Mouse (Mus musculus) kidney, embryonic 15.5 days (tissue): ENCODE data around the gene Gstt1. TPM values are rescaled to one million over a fixed set of nuclear protein-coding genes. Genes with fewer than 3 reads are reported as not detected.

Source experiments
- ATAC-seq: fragments of 200-750 bp; cut with Nextera tagmentation; replicated peaks from 2 replicates; pipeline ENCODE4 v1.8.0; 2017; ENCODE audit warnings: moderate TSS enrichment; ENCODE audit not compliant: low FRiP score
- H3K27ac ChIP-seq: fragments of 300-500 bp; sonication (generic); 2 replicates; pipeline ENCODE4 v1.5.1; 2015; ENCODE audit warnings: mild to moderate bottlenecking, inconsistent platforms
- H3K27me3 ChIP-seq: fragments of 300-500 bp; sonication (generic); 2 replicates; pipeline ENCODE4 v1.6.1; 2015; ENCODE audit warnings: inconsistent platforms
- H3K36me3 ChIP-seq: fragments of 300-500 bp; sonication (generic); 2 replicates; pipeline ENCODE4 v1.6.1; 2015; ENCODE audit warnings: inconsistent platforms
- H3K4me1 ChIP-seq: fragments of 300-500 bp; sonication (generic); 2 replicates; pipeline ENCODE4 v1.6.1; 2015; ENCODE audit warnings: inconsistent platforms
- H3K4me2 ChIP-seq: fragments of 300-500 bp; sonication (generic); 2 replicates; pipeline ENCODE4 v1.6.1; 2015; ENCODE audit warnings: moderate library complexity, mild to moderate bottlenecking, inconsistent platforms
- H3K4me3 ChIP-seq: fragments of 300-500 bp; sonication (generic); replicated peaks from 2 replicates; pipeline ENCODE4 v1.5.1; 2015; ENCODE audit warnings: mild to moderate bottlenecking, inconsistent platforms
- H3K9ac ChIP-seq: fragments of 300-500 bp; sonication (generic); 2 replicates; pipeline ENCODE4 v1.6.1; 2015; ENCODE audit warnings: mild to moderate bottlenecking, inconsistent platforms
- H3K9me3 ChIP-seq: fragments of 300-500 bp; sonication (generic); replicated peaks from 2 replicates; pipeline ENCODE4 v1.6.1; 2016; ENCODE audit warnings: inconsistent platforms
- WGBS: fragments of 180-500 bp; shearing (Covaris S2); methylation state at CpG from one replicate; pipeline ENCODE4 v1.1.7; 2015; ENCODE audit warnings: mixed read lengths; 5-methylcytosine and 5-hydroxymethylcytosine counted together
- polyA plus RNA-seq: library from polyadenylated mRNA; unstranded; fragments of >200 nt; fragmentation: Nextera tagmentation; extraction: Ambion mirVana; gene quantifications from 2 replicates; pipeline ENCODE4 v1.2.1, GENCODE M21; 2015

Gstt1 gene
- polyA plus RNA-seq, 1 experiment from 2014 or later = 15.8 TPM

- peak overlapping the region; percentile 85 for H3K4me2 ChIP-seq
- H3K27me3 ChIP-seq = peaks cover 11% of the 10 kb centered on the region; the same call in 1 of the 2 replicates
- peak overlapping the region; percentile 49 for H3K4me3 ChIP-seq
- 0 out of 2 replicates have a peak overlapping the region, but pooled peaks have one; percentile 27 for H3K27ac ChIP-seq
- H3K4me1 ChIP-seq = peaks cover 28% of the 10 kb centered on the region
- peak overlapping the region; percentile 42 for H3K9ac ChIP-seq
- WGBS = 2% methylated on average over 12 of the region's 12 CpGs
- H3K36me3 ChIP-seq = no peaks in the 10 kb centered on the region
- H3K9me3 ChIP-seq = no peaks in the 10 kb centered on the region
- ATAC-seq = 0 out of 2 replicates have a peak, but pooled peaks have one; percentile 35
These were observed 687 bp downstream of the Gstt1 start for GRCm38 (mm10) chr10:75797619-75798175.

- Histone ChIP-seq H3K4me3 (peak overlapping the region; percentile 49), H3K9ac (no peak overlapping the region), H3K9me3 (no peaks in the 10 kb centered on the region), H3K4me1 (peaks cover 28% of the 10 kb centered on the region), H3K36me3 (no peaks in the 10 kb centered on the region), H3K27me3 (peaks cover 11% of the 10 kb centered on the region; the same call in 1 of the 2 replicates), H3K27ac (no peak overlapping the region), H3K4me2 (peak overlapping the region; percentile 85)
- 47% methylated on average over 11 of the region's 11 CpGs for WGBS
- 0 out of 2 replicates have a peak, but pooled peaks have one; percentile 12 for ATAC-seq
These were observed 1.5 kb downstream of the Gstt1 start for GRCm38 (mm10) chr10:75796731-75797516.

GRCm38 (mm10) chr10:75794880-75795279 lies 3.5 kb downstream of the Gstt1 start:
- H3K9ac ChIP-seq = no peak overlapping the region
- no peak; the same call in 1 of the 2 replicates for ATAC-seq
- 30% methylated on average over 3 of the region's 3 CpGs for WGBS

GRCm38 (mm10) chr10:75790773-75791172 lies 7.6 kb downstream of the Gstt1 start:
- WGBS = 18% methylated on average over 7 of the region's 7 CpGs
- H3K4me2 ChIP-seq = no peak overlapping the region
- ATAC-seq = no peak
- H3K4me1 ChIP-seq = peaks cover 15% of the 10 kb centered on the region
- H3K9me3 ChIP-seq = no peaks in the 10 kb centered on the region
- no peak overlapping the region for H3K9ac ChIP-seq
- H3K4me3 ChIP-seq = no peak overlapping the region
- no peaks in the 10 kb centered on the region for H3K36me3 ChIP-seq
- H3K27ac ChIP-seq = no peak overlapping the region
- H3K27me3 ChIP-seq = no peaks in the 10 kb centered on the region

More at GRCm38 (mm10) chr10:75794880-75795279, 3.5 kb downstream of the Gstt1 start:
- Histone ChIP-seq H3K36me3 (no peaks in the 10 kb centered on the region), H3K4me3 (no peak overlapping the region), H3K9me3 (no peaks in the 10 kb centered on the region), H3K4me1 (peaks cover 31% of the 10 kb centered on the region), H3K27ac (peak overlapping the region; percentile 75), H3K27me3 (peaks cover 11% of the 10 kb centered on the region; the same call in 1 of the 2 replicates), H3K4me2 (0 out of 2 replicates have a peak overlapping the region, but pooled peaks have one; percentile 10)

GRCm38 (mm10) chr10:75789841-75790240 lies 8.5 kb downstream of the Gstt1 start:
- WGBS = 71% methylated on average over 5 of the region's 5 CpGs
- ATAC-seq = peak; percentile 64
- no peaks in the 10 kb centered on the region for H3K27me3 ChIP-seq
- no peak overlapping the region for H3K9ac ChIP-seq
- no peak overlapping the region for H3K27ac ChIP-seq
- H3K4me2 ChIP-seq = no peak overlapping the region
- no peaks in the 10 kb centered on the region for H3K36me3 ChIP-seq
- H3K4me1 ChIP-seq = peaks cover 10% of the 10 kb centered on the region
- no peak overlapping the region for H3K4me3 ChIP-seq
- no peaks in the 10 kb centered on the region for H3K9me3 ChIP-seq

GRCm38 (mm10) chr10:75789081-75789735 lies 9.2 kb downstream of the Gstt1 start:
- H3K4me3 ChIP-seq = no peak overlapping the region
- H3K27ac ChIP-seq = no peak overlapping the region
- peaks cover 5% of the 10 kb centered on the region; the same call in 1 of the 2 replicates for H3K4me1 ChIP-seq
- WGBS = 86% methylated on average over 6 of the region's 6 CpGs
- H3K27me3 ChIP-seq = no peaks in the 10 kb centered on the region
- H3K4me2 ChIP-seq = no peak overlapping the region
- no peak overlapping the region for H3K9ac ChIP-seq
- H3K9me3 ChIP-seq = no peaks in the 10 kb centered on the region
- no peak for ATAC-seq
- no peaks in the 10 kb centered on the region for H3K36me3 ChIP-seq

GRCm38 (mm10) chr10:75788277-75788676 lies 10.1 kb downstream of the Gstt1 start:
- peaks cover 5% of the 10 kb centered on the region; the same call in 1 of the 2 replicates for H3K4me1 ChIP-seq
- H3K4me2 ChIP-seq = no peak overlapping the region
- no peaks in the 10 kb centered on the region for H3K36me3 ChIP-seq
- no peaks in the 10 kb centered on the region for H3K9me3 ChIP-seq
- no peak for ATAC-seq
- H3K27ac ChIP-seq = no peak overlapping the region
- H3K4me3 ChIP-seq = no peak overlapping the region
- H3K9ac ChIP-seq = no peak overlapping the region
- 86% methylated on average over 8 of the region's 8 CpGs for WGBS
- no peaks in the 10 kb centered on the region for H3K27me3 ChIP-seq

GRCm38 (mm10) chr10:75785442-75785841 lies 12.9 kb downstream of the Gstt1 start:
- no peak overlapping the region for H3K4me2 ChIP-seq
- no peak for ATAC-seq
- H3K4me1 ChIP-seq = peaks cover 6% of the 10 kb centered on the region
- H3K9ac ChIP-seq = no peak overlapping the region
- no peak overlapping the region for H3K27ac ChIP-seq
- no peaks in the 10 kb centered on the region for H3K9me3 ChIP-seq
- 0 out of 2 replicates have a peak, but pooled peaks cover 3% of the 10 kb centered on the region for H3K27me3 ChIP-seq
- H3K4me3 ChIP-seq = no peak overlapping the region
- H3K36me3 ChIP-seq = no peaks in the 10 kb centered on the region
- WGBS = 74% methylated on average over 1 of the region's 1 CpGs

GRCm38 (mm10) chr10:75780769-75781578 lies 17.4 kb downstream of the Gstt1 start, which contains the start of the genes Gm20441 and Gstt3:
TSS of gene Gm20441 (minus strand) at chr10:75780954.
TSS of gene Gstt3 (minus strand) at chr10:75781414.
- H3K27me3 ChIP-seq = peaks cover 10% of the 10 kb centered on the region; the same call in 1 of the 2 replicates
- H3K4me2 ChIP-seq = peak within 1 kb of the TSS; percentile 82
- H3K9ac ChIP-seq = peak within 1 kb of the TSS; percentile 44
- peak within 1 kb of the TSS; percentile 85 for H3K27ac ChIP-seq
- under 1% methylated on average over 28 of the region's 28 CpGs for WGBS
- H3K4me3 ChIP-seq = peak within 1 kb of the TSS; percentile 48
- peak; percentile 89 for ATAC-seq
- H3K36me3 ChIP-seq = no peaks in the 10 kb centered on the region
- H3K4me1 ChIP-seq = peaks cover 12% of the 10 kb centered on the region
- H3K9me3 ChIP-seq = no peaks in the 10 kb centered on the region

GRCm38 (mm10) chr10:75779206-75780174 lies 18.9 kb downstream of the Gstt1 start:
- Histone ChIP-seq H3K4me1 (peaks cover 12% of the 10 kb centered on the region), H3K9ac (no peak overlapping the region), H3K27ac (peak overlapping the region; percentile 85), H3K4me2 (peak overlapping the region; percentile 82), H3K36me3 (no peaks in the 10 kb centered on the region), H3K9me3 (no peaks in the 10 kb centered on the region), H3K27me3 (peaks cover 13% of the 10 kb centered on the region; the same call in 1 of the 2 replicates), H3K4me3 (peak overlapping the region; percentile 48)
- ATAC-seq = peak; percentile 59
- WGBS = 31% methylated on average over 15 of the region's 15 CpGs
